Mouse (Mus musculus) C2C12 (cell line): Measurements from ENCODE around the gene Cep135. TPM values are rescaled to one million over a fixed set of nuclear protein-coding genes. Genes with fewer than 3 reads are reported as not detected.

Source experiments
- H3K27me3 ChIP-seq: one replicate; pipeline ENCODE4 v1.6.1; 2011; ENCODE audit not compliant: control insufficient read depth, insufficient read depth, insufficient read length
- H3K36me3 ChIP-seq: one replicate; pipeline ENCODE4 v1.6.1; 2011; ENCODE audit not compliant: control insufficient read depth, insufficient read depth
- H3K4me3 ChIP-seq: one replicate; pipeline ENCODE4 v1.5.1; 2011; ENCODE audit warnings: mild to moderate bottlenecking, control low read depth; ENCODE audit not compliant: poor library complexity, insufficient read depth, severe bottlenecking
- H3K79me2 ChIP-seq: one replicate; pipeline ENCODE4 v1.6.1; 2011; ENCODE audit not compliant: control insufficient read depth, insufficient read depth
- H3K79me3 ChIP-seq: one replicate; pipeline ENCODE4 v1.6.1; 2011; ENCODE audit warnings: low read depth, control low read depth
- H3ac ChIP-seq: one replicate; pipeline ENCODE3; 2011; ENCODE audit warnings: low read depth; ENCODE audit not compliant: control insufficient read depth, insufficient read length
- CEBPB ChIP-seq: IDR thresholded peaks from one replicate; pipeline ENCODE4 v1.6.1; 2011; ENCODE audit warnings: low read depth, mild to moderate bottlenecking, control low read depth, moderate library complexity
- CTCF ChIP-seq: IDR thresholded peaks from one replicate; pipeline ENCODE4 v1.5.1; 2011; ENCODE audit not compliant: control insufficient read depth, insufficient read depth, insufficient read length
- FOSL1 ChIP-seq: IDR thresholded peaks from one replicate; pipeline ENCODE4 v1.8.0; 2011; ENCODE audit warnings: mild to moderate bottlenecking, low read length; ENCODE audit not compliant: poor library complexity, insufficient read depth, severe bottlenecking
- MAX ChIP-seq: IDR thresholded peaks from one replicate; pipeline ENCODE4 v1.6.1; 2011; ENCODE audit warnings: mild to moderate bottlenecking, control low read depth
- MYOD1 ChIP-seq: IDR thresholded peaks from one replicate; pipeline ENCODE4 v1.6.1; 2011; ENCODE audit warnings: low read depth; ENCODE audit not compliant: control insufficient read depth, insufficient read length
- MYOG ChIP-seq: IDR thresholded peaks from one replicate; pipeline ENCODE4 v1.6.1; 2011; ENCODE audit not compliant: control insufficient read depth, insufficient read length; ENCODE audit errors: extremely low read depth
- USF1 ChIP-seq: IDR thresholded peaks from one replicate; pipeline ENCODE4 v1.6.1; 2011; ENCODE audit warnings: low read depth, mild to moderate bottlenecking, control low read depth, moderate library complexity
- polyA plus RNA-seq: library from polyadenylated mRNA; unstranded; fragments of >200 nt; fragmentation: generic; extraction: Trizol; gene quantifications from one replicate; pipeline ENCODE4 v1.2.1, GENCODE M21; 2012; ENCODE audit warnings: missing spikeins

Gene Cep135
- polyA plus RNA-seq, 1 experiment: 1.6 TPM

- no peaks in the 10 kb centered on the region for H3K36me3 ChIP-seq
Observed at GRCm38 (mm10) chr5:76680959-76681358, 92.5 kb downstream of the Cep135 start.

GRCm38 (mm10) chr5:76681895-76682656, 93.6 kb downstream of the Cep135 start:
- Histone ChIP-seq H3K79me3 (no peaks in the 10 kb centered on the region), H3K79me2 (no peaks in the 10 kb centered on the region), H3ac (no peak overlapping the region), H3K27me3 (no peaks in the 10 kb centered on the region), H3K4me3 (no peak overlapping the region), H3K36me3 (no peaks in the 10 kb centered on the region)
- TF ChIP-seq MYOD1 (no peak), USF1 (no peak), MYOG (no peak), CEBPB (no peak), CTCF (no peak), MAX (no peak)

More at GRCm38 (mm10) chr5:76680959-76681358, 92.5 kb downstream of the Cep135 start:
- Histone ChIP-seq H3K79me3 (no peaks in the 10 kb centered on the region), H3ac (no peak overlapping the region), H3K4me3 (no peak overlapping the region), H3K27me3 (no peaks in the 10 kb centered on the region), H3K79me2 (no peaks in the 10 kb centered on the region)
- TF ChIP-seq FOSL1: no peak

- Histone ChIP-seq H3K79me3 (no peaks in the 10 kb centered on the region), H3K36me3 (no peaks in the 10 kb centered on the region), H3K79me2 (no peaks in the 10 kb centered on the region), H3K4me3 (no peak overlapping the region), H3K27me3 (no peaks in the 10 kb centered on the region), H3ac (no peak overlapping the region)
- no peak for TF ChIP-seq CTCF
- TF ChIP-seq USF1: no peak
- no peak for TF ChIP-seq MYOG
- no peak for TF ChIP-seq MAX
- no peak for TF ChIP-seq CEBPB
- no peak for TF ChIP-seq MYOD1
- no peak for TF ChIP-seq FOSL1
Observed at GRCm38 (mm10) chr5:76683455-76683854, 95.0 kb downstream of the Cep135 start.

- Histone ChIP-seq H3ac (no peak overlapping the region), H3K4me3 (no peak overlapping the region), H3K79me2 (no peaks in the 10 kb centered on the region), H3K27me3 (no peaks in the 10 kb centered on the region), H3K79me3 (no peaks in the 10 kb centered on the region), H3K36me3 (no peaks in the 10 kb centered on the region)
- TF ChIP-seq CEBPB (no peak), USF1 (no peak), FOSL1 (no peak), CTCF (no peak), MYOG (no peak), MYOD1 (no peak), MAX (no peak)
Observed at GRCm38 (mm10) chr5:76684658-76685605, 96.4 kb downstream of the Cep135 start.

- no peaks in the 10 kb centered on the region for H3K79me3 ChIP-seq
- no peak overlapping the region for H3ac ChIP-seq
- H3K36me3 ChIP-seq: no peaks in the 10 kb centered on the region
- TF ChIP-seq MAX (no peak), FOSL1 (no peak), MYOD1 (no peak), MYOG (no peak), CEBPB (no peak), USF1 (no peak), CTCF (no peak)
- no peaks in the 10 kb centered on the region for H3K27me3 ChIP-seq
- no peaks in the 10 kb centered on the region for H3K79me2 ChIP-seq
- no peak overlapping the region for H3K4me3 ChIP-seq
Observed at GRCm38 (mm10) chr5:76687961-76688600, 99.6 kb downstream of the Cep135 start.
